Mouse (Mus musculus) spleen, postnatal 14 days (tissue): ENCODE measurements around the gene Rem2.
A peak's percentile ranks its signal among the peaks of the same experiment; 100 is the strongest.

Experiments used
- DNase-seq, 2 experiments: peaks; one replicate each; pipeline ENCODE4 v3.0.0; 2021 to 2022; ENCODE audit warnings: low spot score in 2 of 2

The Rem2 gene

GRCm38 (mm10) chr14:54443712-54444618 is 31.9 kb upstream of the Rem2 start:
- DNase-seq: no peak

DNA sequence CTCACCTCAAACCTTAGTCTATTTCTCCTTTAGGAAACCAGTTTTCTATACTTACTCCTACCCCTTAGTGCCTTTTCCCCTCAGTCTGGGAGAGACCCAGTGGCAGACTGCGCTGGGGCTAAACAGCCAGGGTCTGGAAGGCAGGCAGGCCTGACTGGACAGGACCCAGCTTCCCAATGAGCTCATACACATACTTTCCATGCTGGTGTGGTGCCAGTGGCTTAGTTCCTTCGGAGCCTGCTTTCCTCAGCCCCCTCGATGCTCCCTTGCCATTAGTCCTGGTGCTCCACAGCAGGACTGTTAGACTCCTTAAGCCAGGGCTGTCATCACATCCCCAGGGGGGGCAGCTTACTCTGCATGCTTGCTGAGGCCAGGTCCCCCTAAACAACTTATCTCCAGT is 30.4 kb upstream of the Rem2 start:
- DNase-seq: no peak

DNA sequence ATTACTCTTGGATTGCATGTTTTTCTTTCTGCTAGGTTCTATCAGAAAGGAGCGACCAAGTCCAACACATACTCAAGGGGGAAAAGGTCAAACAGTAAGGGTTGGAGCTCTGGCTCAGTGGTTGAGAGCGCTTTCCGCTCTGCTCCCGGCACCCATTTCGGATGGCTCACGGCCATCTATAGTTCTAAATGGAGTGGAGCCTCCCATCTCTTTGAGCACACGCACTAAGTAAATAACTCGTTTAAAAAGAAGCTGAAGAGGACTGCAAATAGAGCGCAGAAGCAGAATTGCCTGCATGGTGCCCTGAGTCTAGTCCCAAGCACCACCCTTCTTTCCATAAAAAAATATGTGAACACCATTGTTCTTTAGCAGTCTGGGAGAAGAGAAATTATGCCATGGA is 22.3 kb upstream of the Rem2 start:
- no peak for DNase-seq

GRCm38 (mm10) chr14:54454669-54455528 is 21.0 kb upstream of the Rem2 start:
- no peak for DNase-seq

GRCm38 (mm10) chr14:54457907-54458569 is 17.9 kb upstream of the Rem2 start:
- no peak for DNase-seq

GRCm38 (mm10) chr14:54462146-54462545 is 13.8 kb upstream of the Rem2 start:
- DNase-seq: no peak

- DNase-seq: no peak
These were observed 12.6 kb upstream of the Rem2 start for GRCm38 (mm10) chr14:54463108-54463958.

- peak; percentile 91 to 92 for DNase-seq
These were observed 12.0 kb upstream of the Rem2 start, which contains the start of gene Lrp10 for GRCm38 (mm10) chr14:54463959-54464292. Gene Lrp10, plus strand, starts transcription at chr14:54464137.

DNA sequence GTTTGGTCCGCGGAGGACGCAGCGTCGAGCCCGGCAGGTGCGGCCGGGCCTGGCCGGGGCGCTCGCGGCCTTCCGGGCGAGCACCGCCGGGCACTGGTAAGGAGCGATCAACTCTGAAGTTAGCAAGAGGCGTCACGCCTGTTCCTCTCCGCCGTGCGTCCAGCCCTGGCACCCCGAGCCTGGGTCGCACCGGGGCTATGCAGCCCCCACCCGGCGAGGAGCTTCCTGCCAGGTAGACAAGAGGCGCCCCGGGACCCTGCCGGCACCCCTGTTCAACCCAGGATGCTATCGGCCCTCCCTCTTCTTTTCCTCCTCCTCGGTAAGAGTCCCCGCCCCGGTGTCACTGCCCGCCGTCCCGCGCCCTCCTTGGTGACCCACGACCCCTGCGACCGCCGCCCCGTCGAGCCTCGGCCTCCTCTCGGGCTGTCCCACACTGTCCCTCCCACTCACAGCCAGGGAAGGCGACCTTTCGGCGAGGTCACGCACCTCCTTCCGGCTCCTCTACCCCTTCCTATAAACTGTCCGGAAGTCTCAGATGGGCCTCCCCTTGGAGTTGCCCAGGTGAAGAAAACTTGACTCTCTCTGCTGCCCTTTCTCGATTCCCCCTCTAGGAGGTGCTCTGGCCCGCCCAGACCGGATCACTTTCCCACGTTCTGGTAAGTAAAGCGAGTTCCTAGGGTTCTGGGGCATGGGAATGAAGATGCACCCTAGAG is 11.5 kb upstream of the Rem2 start:
- peak; percentile 63 to 70 for DNase-seq

DNA sequence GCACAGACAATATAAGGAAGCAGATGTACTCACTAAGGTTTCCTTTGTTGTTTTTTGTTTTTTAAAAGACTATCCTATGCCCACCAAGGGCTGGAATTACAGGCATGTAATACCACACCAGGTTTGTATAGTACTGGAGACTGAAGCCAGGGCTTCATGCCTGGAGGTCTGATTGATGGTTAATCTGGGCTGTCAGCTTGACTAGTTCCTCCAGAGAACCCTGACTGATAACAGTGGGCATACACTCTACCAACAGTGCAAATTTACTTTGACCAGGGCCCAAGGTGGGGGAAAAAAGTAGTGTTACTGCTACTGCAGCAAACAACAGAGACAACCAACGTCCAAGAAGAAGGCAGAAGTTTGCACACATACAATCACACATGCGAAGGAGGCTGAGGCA is 4.4 kb upstream of the Rem2 start:
- no peak for DNase-seq

GRCm38 (mm10) chr14:54472671-54473070 is 3.2 kb upstream of the Rem2 start:
- DNase-seq: no peak

DNA sequence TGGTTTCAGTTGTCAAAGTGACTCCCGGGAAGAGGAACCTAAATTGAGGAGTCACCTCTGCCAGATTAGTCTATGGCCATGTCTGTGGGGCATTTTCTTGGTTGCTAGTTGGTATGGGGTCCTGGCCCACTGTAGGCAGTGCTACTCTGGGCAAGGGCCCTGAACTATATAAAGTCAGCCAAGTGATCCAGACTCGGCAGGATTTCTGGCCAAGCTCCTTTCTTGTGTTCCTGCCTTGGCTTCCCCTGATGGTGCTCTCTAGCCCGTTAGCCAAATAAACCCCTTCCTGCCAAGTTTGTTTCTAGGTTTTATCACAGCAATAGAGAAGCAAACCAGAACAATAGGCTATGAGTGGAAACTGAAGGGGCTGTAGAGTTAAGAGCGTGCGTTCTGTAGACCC is 1.2 kb upstream of the Rem2 start:
- DNase-seq: no peak

GRCm38 (mm10) chr14:54477172-54477909 is 1.4 kb downstream of the Rem2 start:
- DNase-seq: no peak

DNA sequence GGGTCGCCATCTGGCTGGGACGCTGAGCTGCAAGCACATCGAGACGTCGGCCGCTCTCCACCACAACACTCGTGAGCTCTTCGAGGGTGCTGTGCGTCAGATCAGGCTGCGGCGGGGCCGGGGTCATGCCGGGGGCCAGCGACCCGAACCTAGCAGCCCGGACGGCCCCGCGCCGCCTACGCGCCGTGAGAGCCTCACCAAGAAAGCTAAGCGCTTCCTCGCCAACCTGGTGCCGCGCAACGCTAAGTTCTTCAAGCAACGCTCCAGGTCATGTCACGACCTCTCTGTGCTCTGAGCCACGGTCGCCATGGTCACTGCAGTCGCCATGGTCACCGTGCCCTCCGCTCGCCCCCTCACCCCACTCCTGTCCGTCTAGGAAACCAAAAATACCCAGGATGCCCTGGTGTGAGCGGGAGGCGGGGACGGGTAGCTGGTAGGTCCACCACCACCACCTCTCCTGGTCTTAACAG is 3.6 kb downstream of the Rem2 start:
- peak; percentile 14 to 32 for DNase-seq

DNA sequence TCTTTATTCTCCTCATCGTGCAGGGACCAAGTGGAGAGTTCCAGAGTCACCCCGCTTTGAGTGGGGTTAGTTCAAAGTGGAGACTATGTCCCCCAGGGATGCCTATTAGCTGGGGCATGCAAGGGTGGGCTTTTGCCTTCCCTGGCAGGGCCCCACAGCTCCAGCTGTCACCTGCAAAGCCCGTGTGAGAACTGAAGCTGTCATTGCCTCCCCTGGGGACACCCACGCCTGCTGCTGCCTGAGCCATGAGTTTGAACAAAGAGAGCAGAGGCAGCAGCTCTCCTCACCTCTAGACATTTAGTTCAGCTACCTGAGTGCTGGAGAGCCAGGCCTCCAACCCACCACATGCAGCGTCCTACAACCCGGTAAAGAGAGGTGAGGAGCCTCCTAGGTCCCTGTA is 4.8 kb downstream of the Rem2 start:
- DNase-seq: peak; percentile 12 to 34

DNA sequence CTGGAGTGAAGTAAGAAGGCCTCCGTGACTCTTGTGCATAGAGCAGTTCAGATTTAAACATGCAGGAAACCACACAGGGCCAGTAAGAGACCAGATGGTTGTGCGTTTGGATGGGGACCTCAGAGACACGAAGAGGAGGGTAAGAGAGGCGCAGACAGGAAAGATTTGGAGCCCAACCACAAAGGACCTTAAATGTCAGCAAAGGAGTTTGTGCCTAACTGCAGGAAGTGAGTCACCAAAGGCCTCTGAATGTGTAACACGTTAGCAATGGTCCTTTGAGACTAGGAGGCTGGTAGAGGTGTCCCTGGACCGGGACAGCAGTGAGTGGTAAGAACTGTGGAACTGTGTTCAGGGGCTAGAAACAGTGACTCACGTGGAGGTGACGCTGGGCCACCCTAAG is 5.5 kb downstream of the Rem2 start:
- DNase-seq: no peak

GRCm38 (mm10) chr14:54482498-54482897 is 6.6 kb downstream of the Rem2 start:
- DNase-seq: peak; percentile 46 to 69

DNA sequence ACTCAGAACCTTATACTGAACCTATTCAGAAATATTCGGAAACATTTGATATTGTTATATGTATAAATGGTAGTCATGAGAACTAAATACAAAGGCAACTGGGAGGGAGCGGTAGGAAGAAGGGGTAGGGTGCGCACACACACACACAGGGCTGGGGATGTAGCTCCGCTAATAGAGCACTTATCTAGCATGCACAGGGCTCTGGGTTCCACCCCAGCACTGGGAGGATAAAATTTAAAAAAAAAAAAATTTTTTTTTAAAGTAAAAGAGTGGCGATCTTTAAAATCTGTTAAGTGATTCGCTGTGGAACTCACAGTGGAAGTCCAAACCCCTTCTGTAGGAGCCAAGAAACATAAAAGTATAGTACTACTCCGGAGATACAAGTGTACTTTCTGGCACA is 10.0 kb downstream of the Rem2 start:
- DNase-seq: no peak

GRCm38 (mm10) chr14:54487732-54488131 is 11.8 kb downstream of the Rem2 start:
- no peak for DNase-seq

GRCm38 (mm10) chr14:54488350-54488749 is 12.4 kb downstream of the Rem2 start:
- DNase-seq: no peak
